Mouse (Mus musculus) neural tube, embryonic 14.5 days (tissue): Measurements from ENCODE around the gene Rras. TPM values are rescaled to one million over a fixed set of nuclear protein-coding genes. Genes with fewer than 3 reads are reported as not detected.

Source experiments
- ATAC-seq: fragments of 200-750 bp; cut with Nextera tagmentation; 2 replicates; pipeline ENCODE4 v1.8.0; 2017; ENCODE audit warnings: low read depth, mild to moderate bottlenecking, moderate TSS enrichment, moderate library complexity
- H3K27ac ChIP-seq: fragments of 300-500 bp; sonication (generic); 2 replicates; pipeline ENCODE4 v1.5.1; 2014; ENCODE audit warnings: low read depth, mild to moderate bottlenecking, control low read depth, low read length, moderate library complexity, mixed read lengths
- H3K27me3 ChIP-seq: fragments of 300-500 bp; sonication (generic); 2 replicates; pipeline ENCODE4 v1.6.1; 2014; ENCODE audit warnings: low read length; ENCODE audit not compliant: control insufficient read depth, insufficient read depth
- H3K36me3 ChIP-seq: fragments of 300-500 bp; sonication (generic); 2 replicates; pipeline ENCODE4 v1.6.1; 2014; ENCODE audit warnings: low read length, mixed read lengths; ENCODE audit not compliant: control insufficient read depth, insufficient read depth
- H3K4me1 ChIP-seq: fragments of 300-500 bp; sonication (generic); 2 replicates; pipeline ENCODE4 v1.6.1; 2014; ENCODE audit warnings: low read length; ENCODE audit not compliant: control insufficient read depth, insufficient read depth
- H3K4me2 ChIP-seq: fragments of 300-500 bp; sonication (generic); 2 replicates; pipeline ENCODE4 v1.6.1; 2014; ENCODE audit warnings: mild to moderate bottlenecking, low read depth, low read length, control low read depth
- H3K4me3 ChIP-seq: fragments of 300-500 bp; sonication (generic); 2 replicates; pipeline ENCODE4 v1.5.1; 2014; ENCODE audit warnings: low read depth, low read length, control low read depth, mixed read lengths
- H3K9ac ChIP-seq: fragments of 300-500 bp; sonication (generic); replicated peaks from 2 replicates; pipeline ENCODE4 v1.6.1; 2014; ENCODE audit warnings: low read depth, mild to moderate bottlenecking, control low read depth, low read length, mixed read lengths
- H3K9me3 ChIP-seq: fragments of 300-500 bp; sonication (generic); 2 replicates; pipeline ENCODE4 v1.6.1; 2016; ENCODE audit warnings: low read length; ENCODE audit not compliant: control insufficient read depth
- WGBS: fragments of 180-500 bp; shearing (Covaris S2); extraction: QIAGEN DNeasy Blood & Tissue Kit; methylation state at CpG from one replicate; pipeline ENCODE4 v1.1.7; 2014; 5-methylcytosine and 5-hydroxymethylcytosine counted together
- polyA plus RNA-seq: library from polyadenylated mRNA; unstranded; fragments of >200 nt; fragmentation: Nextera tagmentation; extraction: Ambion mirVana; gene quantifications from 2 replicates; pipeline ENCODE4 v1.2.1, GENCODE M21; 2014

Gene Rras
- 9.0 and 13.7 TPM in 2 replicates for polyA plus RNA-seq

DNA sequence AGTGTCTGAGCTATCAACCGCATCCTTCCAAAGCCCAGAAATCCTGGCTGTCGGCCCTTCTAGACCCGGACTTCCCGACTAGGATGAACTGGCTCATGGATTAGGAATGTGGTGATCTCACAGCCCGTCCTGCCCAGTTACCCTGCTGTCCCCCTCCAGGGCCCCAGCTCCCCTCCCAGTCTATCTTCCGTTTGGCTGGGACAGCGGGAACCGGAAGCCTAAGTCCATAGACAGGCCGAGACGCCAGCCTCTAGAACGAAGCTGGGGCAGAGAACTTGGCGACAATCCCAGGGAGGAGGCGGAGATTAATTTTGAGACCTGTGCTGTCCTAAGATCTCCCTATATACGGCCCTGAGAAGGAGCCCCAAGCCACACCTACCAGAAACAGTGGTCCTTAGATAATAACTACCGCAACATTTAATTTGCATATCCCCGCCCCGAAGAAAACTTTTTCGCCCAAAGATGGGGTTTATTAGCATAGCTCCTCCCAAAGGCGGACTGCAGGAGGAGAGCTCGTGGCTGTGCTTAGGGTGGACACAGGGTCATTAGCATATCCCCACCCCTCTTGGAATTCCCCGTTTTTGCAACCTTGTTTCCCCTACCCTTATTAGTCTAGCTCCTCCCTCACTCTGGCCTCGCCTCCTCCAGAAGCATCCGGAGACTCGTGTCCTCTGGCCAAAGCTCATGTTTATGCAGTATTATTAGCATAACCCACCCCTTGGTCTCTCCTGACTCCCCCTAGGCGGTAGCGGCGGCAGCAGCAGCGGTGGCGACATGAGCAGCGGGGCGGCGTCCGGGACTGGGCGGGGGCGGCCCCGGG is at the start of gene Rras:
Gene Rras, plus strand, starts transcription at position 720 of the 820 bp plus-strand sequence.
- H3K27me3 ChIP-seq: no peaks in the 10 kb centered on the region
- H3K9me3 ChIP-seq: no peaks in the 10 kb centered on the region
- H3K9ac ChIP-seq: peak within 1 kb of the TSS; percentile 57
- peak within 1 kb of the TSS; percentile 55 for H3K4me3 ChIP-seq
- under 1% methylated on average over 36 of the region's 36 CpGs for WGBS
- peak within 1 kb of the TSS; percentile 83 for H3K27ac ChIP-seq
- H3K4me2 ChIP-seq: peak within 1 kb of the TSS; percentile 89
- H3K4me1 ChIP-seq: peaks cover 13% of the 10 kb centered on the region; the same call in 1 of the 2 replicates
- peaks cover 4% of the 10 kb centered on the region for H3K36me3 ChIP-seq
- ATAC-seq: peak; percentile 75

DNA sequence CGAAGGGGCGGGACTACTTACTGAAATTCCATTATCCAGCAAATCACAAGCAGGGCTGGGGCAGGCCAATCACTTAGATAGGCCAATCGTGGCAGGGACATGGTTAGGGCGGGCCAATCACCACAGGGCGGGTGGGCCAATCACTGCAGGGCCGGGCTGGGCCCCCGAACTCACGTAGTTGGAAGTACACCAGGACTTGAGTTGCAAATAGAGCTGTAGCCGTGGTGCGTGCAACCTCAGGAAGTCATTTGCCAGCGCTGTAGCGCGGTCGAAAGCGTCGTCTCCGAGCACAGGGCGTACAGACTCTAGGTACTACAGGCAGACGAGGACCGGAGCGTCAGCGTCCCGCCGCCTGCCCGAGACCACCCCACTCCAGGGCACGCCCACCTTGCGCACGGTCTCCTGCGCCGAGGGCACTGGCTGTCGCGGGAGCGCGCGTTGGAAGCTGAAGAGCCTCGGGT is 47.5 kb upstream of the Rras start:
- Histone ChIP-seq H3K4me1 (peaks cover 37% of the 10 kb centered on the region), H3K9ac (peak overlapping the region; percentile 53), H3K27ac (peak overlapping the region; percentile 72), H3K9me3 (no peaks in the 10 kb centered on the region), H3K4me3 (peak overlapping the region; percentile 45), H3K36me3 (peaks cover 7% of the 10 kb centered on the region), H3K4me2 (peak overlapping the region; percentile 72), H3K27me3 (no peaks in the 10 kb centered on the region)
- 0% methylated on average over 36 of the region's 36 CpGs for WGBS
- peak; percentile 95 for ATAC-seq

DNA sequence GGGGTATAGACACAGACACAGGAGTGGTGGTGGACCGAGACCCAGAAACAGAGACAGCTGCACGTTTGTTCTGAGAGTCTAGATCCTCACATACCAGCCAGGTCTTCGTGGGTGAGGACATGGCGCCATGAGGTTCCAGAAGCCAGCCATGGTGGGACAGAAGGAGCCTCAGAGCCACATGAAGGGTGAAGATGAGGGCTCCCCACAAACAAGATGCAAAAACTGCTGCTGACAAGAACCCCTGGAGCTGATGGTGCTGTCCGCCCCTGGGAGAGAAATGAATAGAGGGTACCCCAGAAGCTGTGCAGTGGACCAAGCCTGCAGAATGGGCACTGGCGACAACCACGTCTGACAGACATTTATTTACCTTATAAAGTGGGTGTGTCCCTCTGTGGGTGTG is 46.6 kb upstream of the Rras start:
- no peak for ATAC-seq
- 68% methylated on average over 7 of the region's 7 CpGs for WGBS
- Histone ChIP-seq H3K4me2 (peak overlapping the region; percentile 72), H3K36me3 (peaks cover 8% of the 10 kb centered on the region), H3K4me3 (peak overlapping the region; percentile 45), H3K9ac (peak overlapping the region; percentile 53), H3K27me3 (no peaks in the 10 kb centered on the region), H3K4me1 (peaks cover 37% of the 10 kb centered on the region), H3K27ac (no peak overlapping the region), H3K9me3 (no peaks in the 10 kb centered on the region)

DNA sequence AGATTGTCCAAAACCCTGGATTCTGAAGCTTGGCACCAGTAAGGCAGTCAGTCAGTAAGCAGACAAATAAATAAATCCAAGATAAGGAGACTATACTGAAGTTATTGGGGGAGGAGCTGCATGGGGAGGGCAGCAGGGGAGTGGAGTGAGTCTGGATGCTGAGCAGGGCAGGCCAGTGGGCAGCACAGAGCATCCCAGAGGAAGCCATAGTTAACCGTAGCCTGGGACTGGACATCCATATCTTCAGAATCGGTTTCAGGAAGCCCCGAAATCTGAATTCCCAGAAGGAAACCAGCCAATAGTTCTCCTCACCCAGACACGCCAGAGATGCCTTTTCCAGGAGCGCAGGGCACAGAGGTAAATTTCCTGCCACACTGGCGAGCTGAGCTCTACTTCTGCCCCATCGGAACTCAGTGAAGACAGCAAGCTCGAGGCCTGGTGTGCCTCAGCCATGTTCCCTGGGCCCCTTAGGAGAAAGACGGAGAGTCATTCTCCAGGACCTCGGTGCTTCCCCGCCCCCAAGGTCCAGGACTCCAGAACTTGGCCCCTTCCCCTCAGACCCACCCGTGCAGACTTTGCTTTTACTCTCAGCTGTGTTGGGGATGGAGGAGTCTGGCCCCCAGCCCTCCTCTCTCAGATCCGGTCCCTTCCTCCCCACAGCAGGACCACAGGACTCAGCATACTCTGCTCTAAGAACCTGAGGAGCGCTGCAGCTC is 44.2 kb upstream of the Rras start:
- Histone ChIP-seq H3K4me2 (peak overlapping the region; percentile 93), H3K9me3 (no peaks in the 10 kb centered on the region), H3K36me3 (peaks cover 26% of the 10 kb centered on the region), H3K4me3 (peak overlapping the region; percentile 47), H3K9ac (peak overlapping the region; percentile 71), H3K27me3 (no peaks in the 10 kb centered on the region), H3K4me1 (peaks cover 37% of the 10 kb centered on the region), H3K27ac (peak overlapping the region; percentile 94)
- ATAC-seq: no peak; the same call in 1 of the 2 replicates
- WGBS: 40% methylated on average over 14 of the region's 14 CpGs

- H3K27me3 ChIP-seq: no peaks in the 10 kb centered on the region
- peaks cover 34% of the 10 kb centered on the region for H3K36me3 ChIP-seq
- H3K9ac ChIP-seq: peak within 1 kb of the TSS; percentile 71
- peaks cover 37% of the 10 kb centered on the region for H3K4me1 ChIP-seq
- ATAC-seq: peak; percentile 62
- peak within 1 kb of the TSS; percentile 93 for H3K4me2 ChIP-seq
- no peaks in the 10 kb centered on the region for H3K9me3 ChIP-seq
- 1% methylated on average over 22 of the region's 22 CpGs for WGBS
- H3K4me3 ChIP-seq: peak within 1 kb of the TSS; percentile 47
- H3K27ac ChIP-seq: peak within 1 kb of the TSS; percentile 94
Measured at GRCm38 (mm10) chr7:44974383-44975116, 43.2 kb upstream of the Rras start, which contains the start of gene Cpt1c. Gene Cpt1c, minus strand, starts transcription at chr7:44974851.

DNA sequence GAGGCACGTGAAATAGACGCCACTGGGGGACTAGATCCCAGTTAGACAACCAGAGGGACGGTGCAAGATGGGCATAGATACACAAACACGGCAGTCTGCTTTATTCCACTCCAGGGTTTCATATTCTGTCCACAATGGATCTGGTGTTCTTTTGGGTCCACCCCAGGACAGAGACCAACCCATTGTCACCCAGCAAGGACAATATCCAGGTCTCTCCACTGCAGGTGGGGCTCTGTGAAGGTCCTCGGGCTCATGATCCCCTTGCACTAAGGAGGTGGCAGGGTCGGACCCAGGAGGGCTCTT is 42.7 kb upstream of the Rras start:
- H3K4me2 ChIP-seq: peak overlapping the region; percentile 93
- peak overlapping the region; percentile 71; the same call in 1 of the 2 replicates for H3K9ac ChIP-seq
- peak overlapping the region; percentile 47 for H3K4me3 ChIP-seq
- no peak for ATAC-seq
- H3K27me3 ChIP-seq: no peaks in the 10 kb centered on the region
- peaks cover 39% of the 10 kb centered on the region for H3K36me3 ChIP-seq
- H3K9me3 ChIP-seq: no peaks in the 10 kb centered on the region
- peak overlapping the region; percentile 94 for H3K27ac ChIP-seq
- H3K4me1 ChIP-seq: peaks cover 37% of the 10 kb centered on the region
- WGBS: 19% methylated on average over 6 of the region's 6 CpGs

DNA sequence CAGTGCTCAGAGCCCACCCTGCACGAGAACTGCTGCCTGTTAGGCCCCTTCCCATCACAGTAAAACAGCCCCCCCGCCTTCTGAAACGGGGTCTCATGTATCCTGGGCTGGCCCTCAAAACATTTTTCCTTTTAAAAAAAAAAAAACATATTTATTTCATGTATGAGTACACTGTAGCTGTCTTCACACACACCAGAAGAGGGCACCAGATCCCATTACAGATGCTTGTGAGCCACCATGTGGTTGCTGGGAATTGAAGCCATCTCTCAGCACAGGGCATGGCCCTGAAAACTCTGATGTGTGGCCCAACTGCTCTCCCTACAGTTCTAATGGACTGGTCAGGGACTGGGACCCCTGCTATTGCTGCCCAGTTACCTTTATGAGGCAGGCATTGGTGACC is 39.5 kb upstream of the Rras start:
- WGBS: 93% methylated on average over 3 of the region's 3 CpGs
- Histone ChIP-seq H3K27ac (no peak overlapping the region), H3K27me3 (no peaks in the 10 kb centered on the region), H3K4me3 (no peak overlapping the region), H3K9ac (no peak overlapping the region), H3K4me1 (peaks cover 14% of the 10 kb centered on the region), H3K9me3 (no peaks in the 10 kb centered on the region), H3K4me2 (no peak overlapping the region), H3K36me3 (peaks cover 59% of the 10 kb centered on the region)
- ATAC-seq: no peak

- no peak for ATAC-seq
- Histone ChIP-seq H3K4me3 (no peak overlapping the region), H3K27me3 (no peaks in the 10 kb centered on the region), H3K9me3 (no peaks in the 10 kb centered on the region), H3K4me1 (peaks cover 15% of the 10 kb centered on the region; the same call in 1 of the 2 replicates), H3K4me2 (no peak overlapping the region), H3K36me3 (peaks cover 53% of the 10 kb centered on the region), H3K27ac (no peak overlapping the region), H3K9ac (no peak overlapping the region)
- 96% methylated on average over 8 of the region's 8 CpGs for WGBS
Measured at GRCm38 (mm10) chr7:44981539-44981938, 36.2 kb upstream of the Rras start.
